Mouse (Mus musculus) kidney, adult 9 months (tissue): ENCODE measurements around the gene Amn.

Experiments
- DNase-seq: peaks from one replicate; pipeline ENCODE4 v3.0.0; 2022

Gene Amn

GRCm38 (mm10) chr12:111271406-111271805 is 511 bp downstream of the Amn start:
- DNase-seq = no peak

GRCm38 (mm10) chr12:111271966-111272365 is 1.1 kb downstream of the Amn start:
- DNase-seq = no peak

- peak; percentile 90 for DNase-seq
These were observed 1.5 kb downstream of the Amn start for GRCm38 (mm10) chr12:111272420-111272819.

- no peak for DNase-seq
These were observed 3.1 kb downstream of the Amn start for GRCm38 (mm10) chr12:111274006-111274405.

GRCm38 (mm10) chr12:111274447-111275149 is 3.7 kb downstream of the Amn start:
- no peak for DNase-seq

- DNase-seq = no peak
These were observed 4.4 kb downstream of the Amn start for GRCm38 (mm10) chr12:111275150-111275841.

- DNase-seq = peak; percentile 50
These were observed 5.5 kb downstream of the Amn start for GRCm38 (mm10) chr12:111276371-111276770.

- no peak for DNase-seq
These were observed 12.7 kb downstream of the Amn start for GRCm38 (mm10) chr12:111283573-111283972.

- DNase-seq = no peak
These were observed 13.6 kb downstream of the Amn start for GRCm38 (mm10) chr12:111284532-111284931.

- no peak for DNase-seq
These were observed 22.1 kb downstream of the Amn start for GRCm38 (mm10) chr12:111293025-111293424.

GRCm38 (mm10) chr12:111301322-111302017 is 30.6 kb downstream of the Amn start:
- no peak for DNase-seq

- no peak for DNase-seq
These were observed 31.1 kb downstream of the Amn start for GRCm38 (mm10) chr12:111302018-111302345.

GRCm38 (mm10) chr12:111303702-111304337 is 32.9 kb downstream of the Amn start:
- no peak for DNase-seq

- DNase-seq = no peak
These were observed 35.9 kb downstream of the Amn start for GRCm38 (mm10) chr12:111306821-111307220.

- DNase-seq = no peak
These were observed 38.4 kb downstream of the Amn start for GRCm38 (mm10) chr12:111309256-111309655.

- DNase-seq = no peak
These were observed 39.0 kb downstream of the Amn start for GRCm38 (mm10) chr12:111309931-111310330.

GRCm38 (mm10) chr12:111311775-111312174 is 40.9 kb downstream of the Amn start:
- no peak for DNase-seq

GRCm38 (mm10) chr12:111314273-111314672 is 43.4 kb downstream of the Amn start:
- DNase-seq = no peak

GRCm38 (mm10) chr12:111317694-111318093 is 46.8 kb downstream of the Amn start:
- no peak for DNase-seq

- no peak for DNase-seq
These were observed 49.7 kb downstream of the Amn start for GRCm38 (mm10) chr12:111320549-111320948.

- peak; percentile 46 for DNase-seq
These were observed 50.9 kb downstream of the Amn start for GRCm38 (mm10) chr12:111321832-111322231.

GRCm38 (mm10) chr12:111323423-111323822 is 52.5 kb downstream of the Amn start:
- no peak for DNase-seq

GRCm38 (mm10) chr12:111324536-111324935 is 53.6 kb downstream of the Amn start:
- no peak for DNase-seq

- DNase-seq = no peak
These were observed 54.1 kb downstream of the Amn start for GRCm38 (mm10) chr12:111324949-111325348.
